Mouse (Mus musculus): Measurements from ENCODE around the gene Foxc2. TPM values are rescaled to one million over a fixed set of nuclear protein-coding genes. Genes with fewer than 3 reads are reported as not detected.

Gene Foxc2
- polyA plus RNA-seq, 1 experiment from 2014 or later: 0.47 TPM

DNA sequence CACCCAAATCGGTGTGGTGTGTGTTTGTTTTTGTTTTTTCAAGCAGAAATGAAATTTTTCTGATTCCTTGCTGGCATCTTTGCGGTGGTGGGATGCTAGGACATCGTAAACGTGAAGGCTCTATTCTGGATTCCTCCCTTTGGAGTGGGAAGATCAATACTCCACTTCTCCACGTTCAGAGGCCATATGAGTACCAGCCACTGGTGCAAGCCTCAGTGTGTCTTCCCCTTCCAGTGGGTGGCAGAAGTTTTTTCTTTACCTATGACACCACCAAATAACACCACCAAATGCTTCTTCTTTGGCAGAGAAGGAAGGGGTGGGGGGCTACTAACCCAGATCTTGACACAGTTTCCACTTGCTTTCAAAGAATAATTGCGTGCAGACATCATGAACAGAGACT is 10.2 kb downstream of the Foxc2 start:
- H3K4me1 ChIP-seq (ENCODE audit: insufficient read depth, low read depth, low read length): peaks cover 3% of the 10 kb centered on the region; the same call in 1 of the 2 replicates
- DNase-seq (ENCODE audit: low spot score) (no peak), ATAC-seq (no peak)
- H3K9me3 ChIP-seq (ENCODE audit: low read length): no peaks in the 10 kb centered on the region
- H3K9ac ChIP-seq (replicated peaks; ENCODE audit: low read depth): no peak overlapping the region
- no peak overlapping the region for H3K27ac ChIP-seq (ENCODE audit: low read length)
- H3K4me2 ChIP-seq (replicated peaks; ENCODE audit: low read depth, low read length): no peak overlapping the region
- WGBS: 11% methylated on average over 6 of the region's 6 CpGs
- H3K27me3 ChIP-seq (replicated peaks; ENCODE audit: insufficient read depth, low read length): peaks cover 56% of the 10 kb centered on the region
- H3K4me3 ChIP-seq (ENCODE audit: low read depth, low read length): no peak overlapping the region
- H3K36me3 ChIP-seq (ENCODE audit: insufficient read depth, low read length): no peaks in the 10 kb centered on the region
- TF ChIP-seq EP300 (IDR thresholded peaks at IDR 0.05): no peak
- TF ChIP-seq CTCF (IDR thresholded peaks at IDR 0.05): no peak

DNA sequence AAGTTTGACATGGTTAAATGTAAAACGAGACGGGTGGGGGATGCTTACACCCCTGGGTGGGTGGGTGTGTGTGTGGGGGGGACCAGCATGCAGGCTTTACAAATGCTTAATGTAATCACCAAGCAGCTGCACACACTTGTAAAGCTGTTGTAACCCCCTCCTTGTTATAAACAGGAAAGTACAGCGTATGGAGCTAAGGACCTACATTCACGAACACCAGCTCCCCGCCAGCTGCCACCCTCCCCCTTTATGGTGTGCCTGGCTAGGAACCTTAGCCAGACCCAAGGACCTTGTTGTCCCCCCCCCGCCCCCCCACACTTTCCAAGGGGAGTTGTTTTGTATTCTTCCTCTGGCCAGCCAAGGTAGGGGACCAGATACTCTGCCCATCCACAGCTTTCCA is 10.7 kb downstream of the Foxc2 start:
- Histone ChIP-seq H3K9me3 (ENCODE audit: low read length) (no peaks in the 10 kb centered on the region), H3K27ac (ENCODE audit: low read length) (no peak overlapping the region), H3K4me3 (ENCODE audit: low read depth, low read length) (no peak overlapping the region), H3K4me1 (ENCODE audit: insufficient read depth, low read depth, low read length) (peaks cover 3% of the 10 kb centered on the region; the same call in 1 of the 2 replicates), H3K4me2 (replicated peaks; ENCODE audit: low read depth, low read length) (no peak overlapping the region), H3K27me3 (replicated peaks; ENCODE audit: insufficient read depth, low read length) (peaks cover 51% of the 10 kb centered on the region), H3K36me3 (ENCODE audit: insufficient read depth, low read length) (no peaks in the 10 kb centered on the region), H3K9ac (replicated peaks; ENCODE audit: low read depth) (no peak overlapping the region)
- 4% methylated on average over 6 of the region's 6 CpGs for WGBS
- TF ChIP-seq EP300 (IDR thresholded peaks at IDR 0.05): no peak
- TF ChIP-seq CTCF (IDR thresholded peaks at IDR 0.05): no peak
- ATAC-seq: no peak
- DNase-seq (ENCODE audit: low spot score): no peak

DNA sequence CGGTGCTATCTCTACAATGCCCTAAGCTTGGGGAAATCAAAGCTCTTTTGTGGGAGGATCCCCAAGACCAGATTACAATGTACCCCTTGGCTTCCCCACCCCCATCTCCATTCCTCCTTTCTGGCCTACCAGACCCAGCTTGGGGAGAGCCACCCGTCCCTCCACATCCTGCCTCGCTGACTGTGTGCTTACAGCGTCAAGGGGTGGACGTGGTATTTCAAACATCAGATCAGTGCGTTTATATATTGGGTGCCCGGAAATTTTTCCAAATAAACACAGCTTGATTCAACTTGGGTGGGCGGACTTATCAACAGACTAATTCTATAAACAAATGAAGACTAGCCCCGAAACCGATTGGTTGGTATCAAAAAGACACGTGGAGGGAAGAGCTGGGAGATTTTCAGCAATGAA is 11.3 kb downstream of the Foxc2 start:
- DNase-seq (ENCODE audit: low spot score) (peak; percentile 69), ATAC-seq (peak; percentile 60)
- peaks cover 3% of the 10 kb centered on the region; the same call in 1 of the 2 replicates for H3K4me1 ChIP-seq (ENCODE audit: insufficient read depth, low read depth, low read length)
- H3K9ac ChIP-seq (replicated peaks; ENCODE audit: low read depth): no peak overlapping the region
- H3K36me3 ChIP-seq (ENCODE audit: insufficient read depth, low read length): no peaks in the 10 kb centered on the region
- WGBS: 1% methylated on average over 11 of the region's 11 CpGs
- H3K27ac ChIP-seq (ENCODE audit: low read length): no peak overlapping the region
- H3K4me3 ChIP-seq (ENCODE audit: low read depth, low read length): no peak overlapping the region
- H3K27me3 ChIP-seq (replicated peaks; ENCODE audit: insufficient read depth, low read length): peaks cover 45% of the 10 kb centered on the region
- peak overlapping the region; percentile 0; the same call in 1 of the 2 replicates for H3K4me2 ChIP-seq (replicated peaks; ENCODE audit: low read depth, low read length)
- no peaks in the 10 kb centered on the region for H3K9me3 ChIP-seq (ENCODE audit: low read length)
- TF ChIP-seq CTCF (IDR thresholded peaks at IDR 0.05) (no peak), EP300 (IDR thresholded peaks at IDR 0.05) (peak; percentile 73)

DNA sequence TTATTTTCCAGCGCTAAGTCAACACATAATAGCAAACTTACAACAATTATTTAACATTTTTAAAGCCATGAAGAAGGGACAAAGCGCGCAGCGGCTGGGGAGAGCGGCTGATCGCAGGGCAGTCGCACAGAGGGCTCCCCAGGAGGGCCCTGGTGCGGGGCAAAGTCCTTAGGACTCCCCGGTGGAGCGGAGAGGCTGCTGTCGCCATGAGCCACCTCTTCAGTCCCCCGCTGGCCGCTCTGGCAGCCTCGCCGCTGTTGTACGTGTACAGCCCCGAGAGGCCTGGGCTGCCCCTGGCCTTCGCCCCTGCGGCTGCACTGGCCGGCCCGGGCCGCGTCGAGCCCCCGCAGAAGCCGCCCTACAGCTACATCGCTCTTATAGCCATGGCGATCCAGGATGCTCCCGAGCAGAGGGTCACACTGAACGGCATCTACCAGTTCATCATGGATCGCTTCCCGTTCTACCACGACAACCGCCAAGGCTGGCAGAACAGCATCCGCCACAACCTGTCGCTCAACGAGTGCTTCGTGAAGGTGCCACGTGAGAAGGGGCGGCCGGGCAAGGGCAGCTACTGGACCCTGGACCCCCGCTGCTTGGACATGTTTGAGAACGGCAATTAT is 11.9 kb downstream of the Foxc2 start, which contains the start of gene Foxl1:
TSS of gene Foxl1 (plus strand) at position 185 of the 620 bp plus-strand sequence.
- TF ChIP-seq EP300 (IDR thresholded peaks at IDR 0.05) (no peak), CTCF (IDR thresholded peaks at IDR 0.05) (no peak)
- Histone ChIP-seq H3K36me3 (ENCODE audit: insufficient read depth, low read length) (no peaks in the 10 kb centered on the region), H3K9ac (replicated peaks; ENCODE audit: low read depth) (no peak within 1 kb of the TSS), H3K27ac (ENCODE audit: low read length) (no peak within 1 kb of the TSS), H3K4me2 (replicated peaks; ENCODE audit: low read depth, low read length) (peak within 1 kb of the TSS; percentile 49), H3K9me3 (ENCODE audit: low read length) (no peaks in the 10 kb centered on the region), H3K4me3 (ENCODE audit: low read depth, low read length) (peak within 1 kb of the TSS; percentile 14; the same call in 1 of the 2 replicates), H3K27me3 (replicated peaks; ENCODE audit: insufficient read depth, low read length) (peaks cover 39% of the 10 kb centered on the region), H3K4me1 (ENCODE audit: insufficient read depth, low read depth, low read length) (peaks cover 3% of the 10 kb centered on the region; the same call in 1 of the 2 replicates)
- no peak for DNase-seq (ENCODE audit: low spot score)
- under 1% methylated on average over 41 of the region's 43 CpGs for WGBS
- ATAC-seq: no peak

DNA sequence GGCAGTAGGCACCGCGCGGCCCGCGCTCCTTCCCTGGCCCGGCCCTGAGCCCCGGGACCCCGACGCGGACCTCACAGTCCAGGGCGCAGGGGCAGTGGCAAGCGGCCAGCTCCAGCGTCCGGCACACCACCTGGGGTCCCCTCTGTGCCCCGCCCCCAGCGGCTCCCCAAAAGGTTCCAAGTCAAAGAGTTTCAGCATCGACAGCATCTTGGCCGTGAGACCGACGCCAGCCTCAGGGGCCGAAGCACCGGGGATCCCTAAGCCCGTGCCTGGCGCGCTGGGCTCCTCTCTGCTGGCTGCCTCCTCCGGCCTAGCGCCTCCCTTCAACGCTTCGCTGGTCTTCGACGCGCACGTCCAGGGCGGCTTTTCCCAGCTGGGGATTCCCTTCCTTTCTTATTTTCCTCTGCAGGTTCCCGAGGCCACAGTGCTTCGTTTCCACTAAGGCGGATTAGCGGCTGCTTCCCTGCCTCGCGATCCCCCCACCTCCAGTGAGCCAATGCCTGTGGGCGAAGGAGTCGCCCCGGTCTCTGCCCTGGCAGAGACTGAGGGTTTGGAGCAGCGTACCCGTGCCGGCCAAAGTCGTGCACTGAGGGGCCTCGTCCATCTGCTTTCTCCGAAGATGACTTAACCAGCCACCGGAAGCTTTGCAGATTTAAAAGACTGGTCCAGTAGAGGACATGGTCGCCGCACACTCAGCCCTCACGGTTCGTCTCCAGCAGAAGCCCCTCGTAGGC is 12.7 kb downstream of the Foxc2 start:
- H3K27me3 ChIP-seq (replicated peaks; ENCODE audit: insufficient read depth, low read length): peaks cover 32% of the 10 kb centered on the region

DNA sequence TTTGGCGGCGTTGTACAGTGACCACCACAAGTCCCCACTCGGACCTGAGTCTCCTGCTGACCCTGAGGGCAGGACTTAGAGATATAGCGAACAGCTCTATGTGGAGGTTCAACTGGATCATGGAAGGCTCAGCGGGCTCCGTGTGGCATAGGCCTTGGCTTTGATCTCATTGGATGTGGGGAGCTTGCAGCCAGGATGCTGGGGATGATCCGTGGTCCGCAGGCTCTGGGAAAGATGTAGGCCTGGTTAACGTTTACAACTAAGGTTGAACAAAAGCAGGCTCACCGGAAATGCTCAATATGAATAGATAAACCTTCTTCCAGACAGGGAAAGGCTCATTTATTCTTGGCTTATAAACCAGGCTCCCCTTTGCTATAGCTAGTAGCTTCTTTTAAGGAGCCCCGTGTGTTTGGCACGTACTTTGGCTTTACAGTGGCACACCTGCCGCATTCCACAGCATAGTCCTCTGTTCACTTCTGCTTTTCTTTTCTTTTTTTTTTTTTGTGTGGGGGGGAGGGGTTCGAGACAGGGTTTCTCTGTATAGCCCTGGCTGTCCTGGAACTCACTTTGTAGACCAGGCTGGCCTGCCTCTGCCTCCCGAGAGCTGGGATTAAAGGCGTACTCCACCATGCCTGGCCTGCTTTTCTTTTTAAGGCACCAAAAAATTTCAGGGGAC is 13.4 kb downstream of the Foxc2 start:
- Histone ChIP-seq H3K36me3 (ENCODE audit: insufficient read depth, low read length) (no peaks in the 10 kb centered on the region), H3K4me2 (replicated peaks; ENCODE audit: low read depth, low read length) (no peak overlapping the region), H3K9me3 (ENCODE audit: low read length) (no peaks in the 10 kb centered on the region), H3K4me1 (ENCODE audit: insufficient read depth, low read depth, low read length) (peaks cover 3% of the 10 kb centered on the region; the same call in 1 of the 2 replicates), H3K27me3 (replicated peaks; ENCODE audit: insufficient read depth, low read length) (peaks cover 29% of the 10 kb centered on the region), H3K27ac (ENCODE audit: low read length) (no peak overlapping the region), H3K9ac (replicated peaks; ENCODE audit: low read depth) (no peak overlapping the region), H3K4me3 (ENCODE audit: low read depth, low read length) (no peak overlapping the region)
- DNase-seq (ENCODE audit: low spot score) (no peak), ATAC-seq (no peak)
- TF ChIP-seq CTCF (IDR thresholded peaks at IDR 0.05) (no peak), EP300 (IDR thresholded peaks at IDR 0.05) (no peak)
- WGBS: 29% methylated on average over 16 of the region's 16 CpGs

More for the DNA sequence above, 12.7 kb downstream of the Foxc2 start:
- Histone ChIP-seq H3K4me2 (replicated peaks; ENCODE audit: low read depth, low read length) (peak overlapping the region; percentile 49), H3K36me3 (ENCODE audit: insufficient read depth, low read length) (no peaks in the 10 kb centered on the region), H3K9ac (replicated peaks; ENCODE audit: low read depth) (no peak overlapping the region), H3K9me3 (ENCODE audit: low read length) (no peaks in the 10 kb centered on the region), H3K4me3 (ENCODE audit: low read depth, low read length) (peak overlapping the region; percentile 14; the same call in 1 of the 2 replicates), H3K27ac (ENCODE audit: low read length) (no peak overlapping the region), H3K4me1 (ENCODE audit: insufficient read depth, low read depth, low read length) (peaks cover 3% of the 10 kb centered on the region; the same call in 1 of the 2 replicates)
- WGBS: 2% methylated on average over 50 of the region's 55 CpGs
- DNase-seq (ENCODE audit: low spot score): no peak
- ATAC-seq: no peak
- no peak for TF ChIP-seq EP300 (IDR thresholded peaks at IDR 0.05)
- no peak for TF ChIP-seq CTCF (IDR thresholded peaks at IDR 0.05)

Data from lung, postnatal 0 days (tissue).